Mouse (Mus musculus): ENCODE measurements at regions not wholly inside any gene's neighbourhood (a gene's known extent, or its start where the extent isn't known, plus 50 kb on each side); places are given as distances from the start of the nearest gene placed in this dataset.

DNA sequence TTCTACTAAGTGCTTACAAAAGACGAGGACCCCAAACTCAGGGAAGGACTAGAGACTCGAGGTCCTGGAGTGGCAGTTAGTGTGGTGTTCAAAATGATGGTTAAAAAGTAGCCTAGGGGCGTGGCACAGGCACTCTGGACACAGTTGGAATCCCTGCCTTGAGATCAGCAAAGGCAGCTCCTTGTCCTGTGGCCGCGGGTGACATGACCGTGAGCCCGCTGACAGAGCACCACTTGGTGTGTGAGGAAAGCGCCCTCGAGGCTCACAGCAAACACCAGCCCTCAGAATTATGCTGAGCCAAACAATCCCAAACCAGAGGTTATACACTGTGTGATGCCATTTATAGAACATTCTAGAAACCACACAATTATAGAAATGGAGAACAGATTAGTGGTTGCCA is 112.9 kb upstream of the Tmem189 start:
- TF ChIP-seq ZNF384 (IDR thresholded peaks at IDR 0.05; ENCODE audit: low read depth, low read length) (no peak), CHD2 (IDR thresholded peaks at IDR 0.05; ENCODE audit: low read depth, low read length) (no peak)

Data from ES-E14 (cell line).